In the genomic region with DNA sequence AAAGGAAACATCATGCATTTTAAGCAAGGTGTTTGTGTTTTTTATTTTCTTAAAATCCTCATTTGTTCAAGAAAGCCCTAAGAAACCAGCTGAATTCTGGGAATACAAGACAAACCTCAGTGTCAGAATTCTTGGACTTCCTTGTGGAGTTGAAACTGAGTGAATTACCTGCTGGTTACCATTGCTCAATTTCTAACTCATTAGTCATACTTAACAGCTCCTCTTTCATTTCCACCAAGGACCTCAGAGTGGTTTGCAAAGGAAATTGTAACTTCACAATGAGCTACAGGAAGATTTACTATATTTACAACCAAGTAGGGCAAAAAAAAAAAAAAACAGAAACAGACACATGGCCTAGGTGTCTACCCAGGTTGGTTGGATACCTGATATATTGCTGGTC, we compare ENCODE assay signal across 18 mouse cellular contexts.
DNase-seq lines count a peak whose midpoint lies in the region; ATAC-seq and TF ChIP-seq lines count a peak whose summit lies in the region.
"Had no signal": no experiment of that assay in that cellular context is flagged by ENCODE, and none has a peak within 500 bp of the region (broad histone marks: within the 10 kb centered on the region; RNA-seq: fewer than 3 reads in every experiment).

No protein-coding gene starts in this region.

- no peaks in the 10 kb centered on the region for H3K27me3 ChIP-seq in lung, postnatal 0 days (replicated peaks; ENCODE audit: insufficient read depth, low read length)
- no peaks in the 10 kb centered on the region for H3K27me3 ChIP-seq in C2C12 (ENCODE audit: control insufficient read depth, insufficient read depth, insufficient read length)
- H3K27me3 ChIP-seq: embryonic facial prominence, embryonic 12.5 days; forebrain, embryonic 13.5 days; forebrain, embryonic 15.5 days had no signal

- H3K4me1 ChIP-seq in lung, postnatal 0 days (ENCODE audit: insufficient read depth, low read depth, low read length): no peaks in the 10 kb centered on the region
- H3K4me1 ChIP-seq: embryonic facial prominence, embryonic 10.5 days; embryonic facial prominence, embryonic 12.5 days; forebrain, embryonic 13.5 days; forebrain, embryonic 15.5 days had no signal

- H3ac ChIP-seq in C2C12 (ENCODE audit: control insufficient read depth, insufficient read length, low read depth): no peak overlapping the region

- H3K27ac ChIP-seq in lung, postnatal 0 days (ENCODE audit: low read length): no peak overlapping the region
- H3K27ac ChIP-seq: embryonic facial prominence, embryonic 10.5 days; embryonic facial prominence, embryonic 12.5 days; forebrain, embryonic 13.5 days; forebrain, embryonic 15.5 days had no signal

- no peak for TF ChIP-seq CTCF in lung, postnatal 0 days (IDR thresholded peaks at IDR 0.05)
- no peak for TF ChIP-seq CTCF in C2C12 (IDR thresholded peaks at IDR 0.05; ENCODE audit: control insufficient read depth, insufficient read depth, insufficient read length)

- no peaks in the 10 kb centered on the region for H3K79me2 ChIP-seq in C2C12 (ENCODE audit: control insufficient read depth, insufficient read depth)

- H3K9me3 ChIP-seq in lung, postnatal 0 days (ENCODE audit: low read length): no peaks in the 10 kb centered on the region
- H3K9me3 ChIP-seq: embryonic facial prominence, embryonic 10.5 days; embryonic facial prominence, embryonic 12.5 days; forebrain, embryonic 13.5 days; forebrain, embryonic 15.5 days had no signal

- no peaks in the 10 kb centered on the region for H3K36me3 ChIP-seq in lung, postnatal 0 days (ENCODE audit: insufficient read depth, low read length)
- no peaks in the 10 kb centered on the region for H3K36me3 ChIP-seq in C2C12 (ENCODE audit: control insufficient read depth, insufficient read depth)
- H3K36me3 ChIP-seq: embryonic facial prominence, embryonic 10.5 days; embryonic facial prominence, embryonic 12.5 days; forebrain, embryonic 15.5 days had no signal

- peak; percentile 30; the same call in 1 of the 2 replicates for TF ChIP-seq EP300 in lung, postnatal 0 days (IDR thresholded peaks at IDR 0.05)

- no peak overlapping the region for H3K4me2 ChIP-seq in lung, postnatal 0 days (replicated peaks; ENCODE audit: low read depth, low read length)
- H3K4me2 ChIP-seq: embryonic facial prominence, embryonic 12.5 days; forebrain, embryonic 13.5 days; forebrain, embryonic 15.5 days had no signal

- no peaks in the 10 kb centered on the region for H3K79me3 ChIP-seq in C2C12 (ENCODE audit: low read depth)

- no peak overlapping the region for H3K4me3 ChIP-seq in lung, postnatal 0 days (ENCODE audit: low read depth, low read length)
- no peak overlapping the region for H3K4me3 ChIP-seq in C2C12 (ENCODE audit: insufficient read depth, poor library complexity, severe bottlenecking)
- H3K4me3 ChIP-seq: embryonic facial prominence, embryonic 10.5 days; embryonic facial prominence, embryonic 12.5 days; forebrain, embryonic 13.5 days; forebrain, embryonic 15.5 days had no signal

- ATAC-seq in lung, postnatal 0 days: no peak
- ATAC-seq: forebrain, embryonic 13.5 days; forebrain, embryonic 15.5 days; forebrain, postnatal 0 days had no signal

- H3K9ac ChIP-seq in lung, postnatal 0 days (replicated peaks; ENCODE audit: low read depth): no peak overlapping the region
- H3K9ac ChIP-seq: embryonic facial prominence, embryonic 12.5 days; forebrain, embryonic 13.5 days; forebrain, embryonic 15.5 days; forebrain, postnatal 0 days had no signal

- peak; percentile 61 for DNase-seq in lung, postnatal 0 days (ENCODE audit: low spot score)
- no peak for DNase-seq in lung, postnatal 10 days
- no peak for DNase-seq in cerebellum, postnatal 36 days
- no peak for DNase-seq in spleen, postnatal 10 days (ENCODE audit: low spot score in 2 of 2)
- DNase-seq: adrenal gland, postnatal 10 days; adrenal gland, postnatal 25 days; B cell, adult 2 months; cerebellum, adult 11 months; cerebellum, adult 18-20 months; cerebellum, adult 8-10 months; cerebellum, adult 9-11 months; cerebellum, postnatal 14 days; forebrain, postnatal 0 days had no signal

TF ChIP-seq in C2C12, 6 proteins besides CTCF, POLR2A, EP300 and RAD21:
- TF ChIP-seq MYOD1 (IDR thresholded peaks at IDR 0.05; ENCODE audit: control insufficient read depth, insufficient read length, low read depth): no peak
- TF ChIP-seq CEBPB (IDR thresholded peaks at IDR 0.05; ENCODE audit: low read depth): peak; percentile 52
